Mouse (Mus musculus) frontal cortex, postnatal 36 days (tissue): Measurements from ENCODE around the gene Psmd6.

ENCODE experiments used
- DNase-seq, 2 experiments: peaks; one replicate each; pipeline ENCODE4 v3.0.0; 2022; ENCODE audit warnings: low spot score in 2 of 2

The Psmd6 gene

GRCm38 (mm10) chr14:14120230-14121096 is at the start of gene Psmd6:
TSS of gene Psmd6 (minus strand) at chr14:14120984.
- DNase-seq, result peak; percentile 90 to 92

GRCm38 (mm10) chr14:14110710-14111109 is 10.1 kb downstream of the Psmd6 start:
- no peak for DNase-seq

- DNase-seq, result no peak
Observed at GRCm38 (mm10) chr14:14104930-14105318, 15.9 kb downstream of the Psmd6 start.

GRCm38 (mm10) chr14:14104213-14104929 is 16.4 kb downstream of the Psmd6 start:
- DNase-seq, result no peak

GRCm38 (mm10) chr14:14101296-14101695 is 19.5 kb downstream of the Psmd6 start:
- no peak for DNase-seq

- DNase-seq, result no peak
Observed at GRCm38 (mm10) chr14:14100773-14101280, 20.0 kb downstream of the Psmd6 start.

GRCm38 (mm10) chr14:14098330-14098980 is 22.3 kb downstream of the Psmd6 start:
- DNase-seq, result peak; percentile 83 to 95

- no peak for DNase-seq
Observed at GRCm38 (mm10) chr14:14090571-14090970, 30.2 kb downstream of the Psmd6 start.

GRCm38 (mm10) chr14:14088016-14088791 is 32.6 kb downstream of the Psmd6 start:
- no peak for DNase-seq

- DNase-seq, result no peak
Observed at GRCm38 (mm10) chr14:14087348-14087747, 33.4 kb downstream of the Psmd6 start.

GRCm38 (mm10) chr14:14086711-14087263 is 34.0 kb downstream of the Psmd6 start:
- DNase-seq, result no peak

- DNase-seq, result no peak
Observed at GRCm38 (mm10) chr14:14083811-14084210, 37.0 kb downstream of the Psmd6 start.

- no peak for DNase-seq
Observed at GRCm38 (mm10) chr14:14080604-14081194, 40.1 kb downstream of the Psmd6 start.

GRCm38 (mm10) chr14:14071456-14071855 is 49.3 kb downstream of the Psmd6 start:
- no peak for DNase-seq

GRCm38 (mm10) chr14:14070541-14071315 is 50.1 kb downstream of the Psmd6 start:
- no peak for DNase-seq

GRCm38 (mm10) chr14:14068553-14068952 is 52.2 kb downstream of the Psmd6 start:
- DNase-seq, result no peak

GRCm38 (mm10) chr14:14067648-14068472 is 52.9 kb downstream of the Psmd6 start:
- no peak for DNase-seq

- DNase-seq, result no peak
Observed at GRCm38 (mm10) chr14:14066241-14066640, 54.5 kb downstream of the Psmd6 start.

GRCm38 (mm10) chr14:14065142-14065498 is 55.7 kb downstream of the Psmd6 start:
- no peak for DNase-seq
